Mouse (Mus musculus): ENCODE data around the gene Timm22. TPM values are rescaled to one million over a fixed set of nuclear protein-coding genes. Genes with fewer than 3 reads are reported as not detected.

Gene Timm22
- polyA plus RNA-seq (2015; fragmentation: Nextera tagmentation; extraction: Ambion mirVana) = 91.9 and 103 TPM in 2 replicates

DNA sequence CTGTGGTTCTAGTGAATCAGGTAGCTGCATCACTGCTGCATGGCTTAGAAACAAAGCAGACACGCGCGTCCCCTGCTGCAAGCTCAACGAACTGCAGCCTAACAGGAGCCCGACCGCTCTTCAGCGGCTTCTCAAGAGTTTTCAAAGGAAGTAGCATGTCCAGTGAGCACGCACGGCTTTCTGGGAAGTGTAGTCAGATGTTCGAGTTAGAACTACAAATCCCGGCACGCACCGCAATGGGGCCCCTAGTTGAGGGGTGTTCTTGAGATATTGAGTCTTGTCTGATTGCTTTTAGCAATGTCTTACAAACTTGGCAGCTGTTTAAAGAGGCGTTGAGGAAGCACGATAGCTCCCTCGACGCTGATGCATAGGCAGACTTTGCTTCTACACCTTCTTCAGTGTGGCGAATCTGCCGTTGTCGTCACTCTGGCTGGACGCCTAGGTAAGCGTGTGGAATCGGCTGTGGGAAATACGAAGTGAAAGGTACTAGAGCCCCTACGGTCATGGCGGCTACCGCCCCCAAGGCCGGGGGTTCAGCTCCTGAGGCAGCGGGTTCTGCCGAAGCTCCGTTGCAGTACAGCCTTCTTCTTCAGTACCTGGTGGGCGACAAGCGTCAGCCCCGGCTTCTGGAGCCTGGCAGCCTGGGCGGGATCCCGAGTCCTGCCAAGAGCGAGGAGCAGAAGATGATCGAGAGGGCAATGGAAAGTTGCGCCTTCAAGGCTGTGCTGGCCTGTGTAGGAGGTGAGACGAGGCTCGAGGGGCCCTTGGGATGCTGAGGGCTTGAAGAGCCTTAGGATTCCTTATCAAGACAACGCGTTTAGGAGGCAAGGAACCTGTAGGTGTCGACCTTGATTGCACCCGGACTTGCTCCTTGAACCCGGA lies at the start of gene Timm22:
TSS of gene Timm22 (plus strand) at position 251 of the 882 bp plus-strand sequence.
- H3K4me2 ChIP-seq = peak within 1 kb of the TSS; percentile 68
- peak; percentile 97 for ATAC-seq (ENCODE audit: low FRiP score, low read depth)
- peaks cover 17% of the 10 kb centered on the region for H3K4me1 ChIP-seq (replicated peaks)
- H3K27me3 ChIP-seq = no peaks in the 10 kb centered on the region
- no peaks in the 10 kb centered on the region for H3K9me3 ChIP-seq
- H3K27ac ChIP-seq (replicated peaks) = peak within 1 kb of the TSS; percentile 89
- peak within 1 kb of the TSS; percentile 79 for H3K4me3 ChIP-seq
- 0 out of 2 replicates have a peak, but pooled peaks cover 4% of the 10 kb centered on the region for H3K36me3 ChIP-seq
- under 1% methylated on average over 46 of the region's 46 CpGs for WGBS
- H3K9ac ChIP-seq = peak within 1 kb of the TSS; percentile 90

DNA sequence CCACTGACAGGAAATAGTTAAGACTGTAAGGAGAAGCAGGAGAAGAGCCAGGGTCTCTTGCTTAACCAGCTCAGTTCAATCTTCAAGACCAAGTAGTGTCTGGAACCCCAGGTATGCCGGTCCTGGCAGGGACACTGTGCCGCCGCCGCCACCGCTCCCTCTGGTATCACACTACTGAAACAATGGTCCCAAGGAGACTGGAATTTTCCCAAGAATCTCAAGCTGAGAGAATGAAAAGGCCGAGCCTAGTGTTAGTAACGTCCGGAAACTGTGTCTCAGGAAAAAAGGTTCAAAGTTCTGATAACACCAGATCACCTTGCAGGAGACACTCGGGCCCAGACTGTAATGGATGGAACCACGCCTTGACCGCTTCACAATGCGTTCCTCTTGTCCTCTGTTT lies 49.3 kb upstream of the Timm22 start:
- Histone ChIP-seq H3K4me2 (no peak overlapping the region), H3K9ac (no peak overlapping the region), H3K9me3 (no peaks in the 10 kb centered on the region), H3K27ac (replicated peaks) (peak overlapping the region; percentile 50; the same call in 1 of the 2 replicates), H3K27me3 (no peaks in the 10 kb centered on the region), H3K4me3 (no peak overlapping the region), H3K4me1 (replicated peaks) (peaks cover 59% of the 10 kb centered on the region), H3K36me3 (no peaks in the 10 kb centered on the region)
- 48% methylated on average over 12 of the region's 12 CpGs for WGBS
- no peak for ATAC-seq (ENCODE audit: low FRiP score, low read depth)

DNA sequence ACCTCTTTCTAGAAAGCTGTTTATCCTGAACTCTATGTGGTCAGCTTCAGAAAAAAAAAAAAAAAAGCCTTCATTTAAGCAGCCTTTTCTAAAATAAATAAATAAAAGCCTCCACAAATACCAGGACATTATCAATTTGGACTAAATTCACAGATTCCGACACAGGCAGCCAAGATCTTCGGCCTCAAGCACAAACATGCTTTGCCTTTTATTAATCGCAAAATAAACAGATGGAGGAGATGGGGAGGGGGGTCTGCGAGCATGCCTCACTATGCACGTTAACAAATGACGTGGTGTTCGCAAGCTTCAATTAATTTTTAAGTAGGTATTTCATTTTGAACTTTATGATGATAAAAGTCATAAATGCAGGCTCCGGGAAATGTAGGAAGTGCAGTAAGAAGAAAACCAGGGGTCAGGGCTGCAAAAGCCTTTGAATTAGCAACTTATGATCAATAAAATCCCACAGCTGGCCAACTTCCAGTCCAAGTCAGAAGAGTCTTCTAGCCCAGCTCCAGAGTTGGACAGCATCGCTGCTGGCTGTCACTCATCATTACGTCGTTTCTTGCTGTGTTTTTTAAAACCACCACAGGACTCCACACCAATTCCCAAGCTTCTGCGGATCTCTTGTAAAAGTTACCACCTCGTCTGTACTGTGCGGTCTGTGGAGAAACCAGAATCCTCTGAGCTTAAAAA lies 48.0 kb upstream of the Timm22 start:
- no peak for ATAC-seq (ENCODE audit: low FRiP score, low read depth)
- Histone ChIP-seq H3K27ac (replicated peaks) (no peak overlapping the region), H3K36me3 (no peaks in the 10 kb centered on the region), H3K4me1 (replicated peaks) (peaks cover 59% of the 10 kb centered on the region), H3K4me2 (no peak overlapping the region), H3K27me3 (no peaks in the 10 kb centered on the region), H3K9me3 (no peaks in the 10 kb centered on the region), H3K9ac (no peak overlapping the region), H3K4me3 (no peak overlapping the region)
- 34% methylated on average over 14 of the region's 14 CpGs for WGBS

DNA sequence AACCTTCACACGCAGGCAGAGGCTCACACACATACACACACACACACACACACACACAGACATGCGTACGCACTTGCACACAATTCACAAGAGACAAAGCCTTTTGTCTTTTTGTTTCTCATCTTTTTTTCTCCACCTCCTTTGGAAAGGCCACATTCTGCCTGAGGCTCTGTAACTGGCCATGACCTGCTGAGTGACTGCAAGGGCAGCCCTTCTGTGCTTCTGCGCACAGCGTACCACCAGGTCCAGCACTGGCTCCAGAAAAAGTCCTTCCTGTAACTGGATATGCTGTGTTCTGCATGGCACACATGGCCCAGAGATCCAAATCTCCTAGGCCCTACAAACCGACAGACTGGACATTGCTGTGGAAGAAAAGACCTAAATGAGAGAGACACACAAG lies 46.5 kb upstream of the Timm22 start:
- Histone ChIP-seq H3K27ac (replicated peaks) (no peak overlapping the region), H3K4me3 (no peak overlapping the region), H3K4me1 (replicated peaks) (peaks cover 58% of the 10 kb centered on the region), H3K36me3 (no peaks in the 10 kb centered on the region), H3K9ac (no peak overlapping the region), H3K4me2 (no peak overlapping the region), H3K9me3 (no peaks in the 10 kb centered on the region), H3K27me3 (no peaks in the 10 kb centered on the region)
- 58% methylated on average over 6 of the region's 6 CpGs for WGBS
- no peak for ATAC-seq (ENCODE audit: low FRiP score, low read depth)

DNA sequence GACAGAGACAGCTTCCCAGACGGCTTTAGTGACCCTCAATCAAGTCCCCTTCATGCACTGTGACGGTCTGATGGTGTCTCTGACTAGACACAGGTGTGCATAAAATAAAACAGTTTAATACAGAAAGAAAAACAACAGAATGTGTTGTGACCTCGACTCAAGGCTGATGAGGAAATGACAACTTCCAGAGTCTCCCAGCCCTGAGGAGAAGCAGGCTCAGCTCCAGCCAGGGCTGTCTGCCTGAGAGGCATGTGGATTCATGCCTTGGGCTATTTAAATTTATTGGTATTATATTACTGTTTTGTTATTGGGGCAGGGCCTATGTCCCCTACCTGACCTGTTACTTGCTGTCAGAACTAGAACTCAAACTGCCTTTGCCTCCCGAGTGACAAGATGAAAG lies 45.3 kb upstream of the Timm22 start:
- H3K27me3 ChIP-seq = no peaks in the 10 kb centered on the region
- no peaks in the 10 kb centered on the region for H3K36me3 ChIP-seq
- 69% methylated on average over 4 of the region's 4 CpGs for WGBS
- no peak overlapping the region for H3K4me3 ChIP-seq
- H3K4me1 ChIP-seq (replicated peaks) = peaks cover 49% of the 10 kb centered on the region
- H3K9ac ChIP-seq = no peak overlapping the region
- no peak for ATAC-seq (ENCODE audit: low FRiP score, low read depth)
- H3K27ac ChIP-seq (replicated peaks) = no peak overlapping the region
- H3K4me2 ChIP-seq = no peak overlapping the region
- H3K9me3 ChIP-seq = no peaks in the 10 kb centered on the region

DNA sequence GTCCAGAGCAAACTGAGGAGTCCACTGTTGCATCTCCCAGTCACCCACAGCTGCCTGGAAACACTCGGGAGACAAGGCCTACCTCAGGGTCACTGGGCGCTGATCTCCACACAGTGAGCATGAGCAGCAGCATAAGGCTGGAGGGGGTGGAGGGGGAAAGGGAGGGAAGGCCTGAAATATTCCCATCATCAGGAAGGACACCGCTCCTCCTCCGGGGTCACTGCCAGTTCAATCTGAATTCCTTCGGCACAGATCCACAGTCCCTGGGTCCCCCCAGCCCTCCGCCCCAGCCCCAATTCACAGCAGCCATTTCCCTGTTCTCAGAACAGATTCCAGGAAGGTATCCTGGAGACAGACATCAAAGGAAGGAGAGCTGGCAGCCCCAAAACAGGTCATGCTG lies 43.6 kb upstream of the Timm22 start:
- Histone ChIP-seq H3K36me3 (no peaks in the 10 kb centered on the region), H3K9ac (0 out of 2 replicates have a peak overlapping the region, but pooled peaks have one; percentile 5), H3K4me3 (no peak overlapping the region), H3K27ac (replicated peaks) (peak overlapping the region; percentile 65; the same call in 1 of the 2 replicates), H3K4me2 (no peak overlapping the region), H3K27me3 (no peaks in the 10 kb centered on the region), H3K9me3 (no peaks in the 10 kb centered on the region), H3K4me1 (replicated peaks) (peaks cover 37% of the 10 kb centered on the region)
- peak; percentile 60 for ATAC-seq (ENCODE audit: low FRiP score, low read depth)
- 8% methylated on average over 6 of the region's 6 CpGs for WGBS

DNA sequence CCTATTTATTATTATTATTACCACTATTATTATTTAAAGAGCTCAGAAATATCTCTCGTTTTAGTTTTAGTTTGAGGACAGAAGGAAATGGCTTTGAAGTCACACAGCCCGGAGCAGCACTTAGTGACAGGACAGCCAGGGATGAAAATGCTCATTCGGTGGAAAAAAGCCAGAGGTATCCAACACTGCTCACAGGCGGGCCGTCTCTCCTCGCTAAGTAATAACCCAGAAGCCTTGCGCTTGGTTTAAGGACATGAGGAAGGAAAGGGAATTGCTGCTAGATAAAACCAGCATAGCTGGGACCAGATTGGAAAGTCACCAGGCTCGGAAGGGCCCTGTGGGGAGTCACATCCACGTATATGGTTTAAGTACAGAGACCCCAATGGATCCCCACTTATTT lies 43.1 kb upstream of the Timm22 start:
- Histone ChIP-seq H3K9me3 (no peaks in the 10 kb centered on the region), H3K36me3 (no peaks in the 10 kb centered on the region), H3K9ac (no peak overlapping the region), H3K4me2 (no peak overlapping the region), H3K4me1 (replicated peaks) (peaks cover 32% of the 10 kb centered on the region), H3K27me3 (no peaks in the 10 kb centered on the region), H3K27ac (replicated peaks) (peak overlapping the region; percentile 65; the same call in 1 of the 2 replicates), H3K4me3 (no peak overlapping the region)
- WGBS = 10% methylated on average over 9 of the region's 9 CpGs
- no peak for ATAC-seq (ENCODE audit: low FRiP score, low read depth)

DNA sequence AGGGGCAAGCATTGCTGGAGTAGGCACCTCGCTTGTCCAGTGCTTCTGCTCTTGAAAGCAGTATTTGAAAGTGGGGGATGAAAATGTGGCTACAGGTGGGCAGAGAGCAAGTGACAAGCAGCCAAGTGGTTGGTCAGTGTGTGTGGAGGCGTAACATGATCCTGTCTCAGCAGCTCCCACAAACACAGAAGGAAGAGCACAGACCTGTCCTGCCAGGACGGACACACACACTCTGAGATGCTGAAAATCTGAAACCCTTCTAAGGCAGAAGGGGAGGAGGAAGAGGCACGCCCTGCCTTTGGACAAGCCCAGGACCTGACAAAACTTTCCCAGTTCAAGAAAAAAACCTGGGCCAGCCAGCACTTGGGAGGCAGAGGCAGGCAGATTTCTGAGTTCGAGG lies 42.7 kb upstream of the Timm22 start:
- H3K36me3 ChIP-seq = no peaks in the 10 kb centered on the region
- H3K27me3 ChIP-seq = no peaks in the 10 kb centered on the region
- no peak overlapping the region for H3K4me2 ChIP-seq
- no peak overlapping the region for H3K4me3 ChIP-seq
- no peak overlapping the region for H3K9ac ChIP-seq
- ATAC-seq (ENCODE audit: low FRiP score, low read depth) = no peak
- WGBS = 58% methylated on average over 5 of the region's 5 CpGs
- peaks cover 28% of the 10 kb centered on the region for H3K4me1 ChIP-seq (replicated peaks)
- H3K27ac ChIP-seq (replicated peaks) = peak overlapping the region; percentile 65; the same call in 1 of the 2 replicates
- no peaks in the 10 kb centered on the region for H3K9me3 ChIP-seq

DNA sequence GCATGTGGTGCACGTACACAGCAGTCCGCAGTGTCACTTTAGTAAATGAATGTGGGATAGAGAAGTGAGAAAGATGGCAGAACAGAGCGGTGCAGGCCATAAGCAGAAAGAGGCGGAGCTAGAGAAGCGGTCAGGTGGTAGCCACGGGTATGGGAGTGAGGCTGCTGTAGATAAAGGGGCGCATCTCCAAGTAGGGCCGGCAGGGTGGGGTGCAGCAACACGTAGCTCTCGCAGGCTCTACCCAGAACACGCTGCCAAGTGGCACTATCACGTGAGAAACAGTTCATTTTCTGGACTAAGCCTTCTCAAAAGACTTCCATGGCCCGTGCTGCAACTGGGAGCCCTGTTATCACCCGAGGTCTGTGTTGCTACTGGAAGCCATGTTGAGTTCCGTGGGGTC lies 40.0 kb upstream of the Timm22 start:
- 85% methylated on average over 15 of the region's 15 CpGs for WGBS
- Histone ChIP-seq H3K4me2 (no peak overlapping the region), H3K4me1 (replicated peaks) (peaks cover 20% of the 10 kb centered on the region), H3K27me3 (no peaks in the 10 kb centered on the region), H3K9me3 (no peaks in the 10 kb centered on the region), H3K36me3 (no peaks in the 10 kb centered on the region), H3K27ac (replicated peaks) (no peak overlapping the region), H3K9ac (no peak overlapping the region), H3K4me3 (no peak overlapping the region)
- no peak for ATAC-seq (ENCODE audit: low FRiP score, low read depth)

DNA sequence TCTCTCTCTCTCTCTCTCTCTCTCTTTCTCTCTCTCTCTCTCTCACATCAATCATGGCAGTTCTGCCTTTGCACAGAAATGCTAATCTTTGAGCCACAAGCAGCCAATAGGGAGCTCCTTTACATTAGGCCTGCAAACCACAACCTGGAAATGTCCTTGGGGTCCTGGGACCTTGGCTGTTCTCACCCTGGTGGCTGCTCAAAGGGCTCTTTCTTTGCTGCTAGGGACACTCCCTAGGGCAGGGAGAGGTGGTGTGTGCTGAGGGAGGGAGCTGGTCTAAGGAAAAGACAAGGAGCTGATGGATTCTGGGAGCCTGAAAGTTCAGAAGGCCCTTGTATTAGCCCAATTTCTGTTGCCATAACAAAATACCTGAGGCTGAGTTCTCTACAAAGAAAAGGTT lies 36.3 kb upstream of the Timm22 start:
- Histone ChIP-seq H3K4me2 (no peak overlapping the region), H3K9ac (no peak overlapping the region), H3K4me1 (replicated peaks) (peaks cover 27% of the 10 kb centered on the region), H3K27me3 (no peaks in the 10 kb centered on the region), H3K27ac (replicated peaks) (no peak overlapping the region), H3K9me3 (no peaks in the 10 kb centered on the region), H3K4me3 (no peak overlapping the region), H3K36me3 (no peaks in the 10 kb centered on the region)
- ATAC-seq (ENCODE audit: low FRiP score, low read depth) = no peak

DNA sequence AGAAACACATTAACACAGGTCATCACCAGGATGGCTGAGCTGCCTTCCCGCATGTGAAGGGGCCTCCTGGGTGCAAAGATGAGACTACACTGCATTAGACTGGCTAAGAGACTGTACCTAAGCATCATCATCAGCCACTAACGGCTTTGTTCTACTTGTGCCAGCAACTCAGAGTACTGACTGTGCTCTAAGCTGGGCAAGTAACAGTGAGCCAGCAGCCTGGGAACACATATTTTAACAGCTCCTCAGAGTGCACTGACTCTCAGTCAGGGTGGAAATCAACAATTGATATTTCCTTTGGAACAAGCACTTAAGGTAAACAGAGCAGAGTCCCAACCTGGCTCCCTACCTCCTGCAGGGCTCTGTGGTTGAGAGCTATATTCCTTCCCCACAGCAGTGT lies 34.6 kb upstream of the Timm22 start:
- 0 out of 2 replicates have a peak overlapping the region, but pooled peaks have one; percentile 52 for H3K27ac ChIP-seq (replicated peaks)
- no peaks in the 10 kb centered on the region for H3K27me3 ChIP-seq
- WGBS = 49% methylated on average over 2 of the region's 2 CpGs
- H3K9me3 ChIP-seq = no peaks in the 10 kb centered on the region
- 0 out of 2 replicates have a peak, but pooled peaks have one; percentile 42 for ATAC-seq (ENCODE audit: low FRiP score, low read depth)
- no peaks in the 10 kb centered on the region for H3K36me3 ChIP-seq
- peaks cover 27% of the 10 kb centered on the region for H3K4me1 ChIP-seq (replicated peaks)
- no peak overlapping the region for H3K4me3 ChIP-seq
- H3K9ac ChIP-seq = no peak overlapping the region
- H3K4me2 ChIP-seq = no peak overlapping the region

DNA sequence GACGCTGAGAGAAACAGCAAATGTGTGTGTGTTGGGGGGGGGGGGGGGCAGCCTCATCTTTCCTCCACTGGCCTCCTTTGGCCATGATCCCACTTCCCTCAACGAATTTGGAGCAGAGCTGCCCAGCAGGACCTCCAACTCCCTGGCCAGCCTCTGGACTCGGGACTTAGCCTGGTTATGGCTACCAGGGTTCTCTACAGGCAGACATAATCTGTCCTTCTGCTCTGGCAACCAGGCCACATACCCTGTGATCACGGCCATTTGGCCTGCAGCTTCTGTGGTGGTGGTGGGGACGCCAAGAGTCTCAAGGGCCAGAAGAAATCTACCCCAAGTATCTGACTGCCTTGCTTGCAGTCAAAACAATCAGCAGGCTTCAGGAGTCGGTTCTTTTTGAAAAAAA lies 34.2 kb upstream of the Timm22 start:
- no peaks in the 10 kb centered on the region for H3K9me3 ChIP-seq
- H3K36me3 ChIP-seq = no peaks in the 10 kb centered on the region
- H3K4me3 ChIP-seq = no peak overlapping the region
- peak overlapping the region; percentile 52; the same call in 1 of the 2 replicates for H3K27ac ChIP-seq (replicated peaks)
- no peak for ATAC-seq (ENCODE audit: low FRiP score, low read depth)
- H3K4me1 ChIP-seq (replicated peaks) = peaks cover 27% of the 10 kb centered on the region
- WGBS = 44% methylated on average over 6 of the region's 6 CpGs
- no peak overlapping the region for H3K4me2 ChIP-seq
- H3K27me3 ChIP-seq = no peaks in the 10 kb centered on the region
- no peak overlapping the region for H3K9ac ChIP-seq

Measured in hindbrain, embryonic 15.5 days (tissue).